Mouse (Mus musculus) heart, embryonic 15.5 days (tissue): Measurements from ENCODE around the gene Mastl. TPM values are rescaled to one million over a fixed set of nuclear protein-coding genes. Genes with fewer than 3 reads are reported as not detected.

ENCODE experiments used
- ATAC-seq: fragments of 200-750 bp; cut with Nextera tagmentation; replicated peaks from 2 replicates; pipeline ENCODE4 v1.8.0; 2017; ENCODE audit warnings: low read depth, moderate TSS enrichment; ENCODE audit not compliant: insufficient number of reproducible peaks, insufficient read depth, low FRiP score
- H3K27ac ChIP-seq: fragments of 300-500 bp; sonication (generic); 2 replicates; pipeline ENCODE4 v1.5.1; 2015; ENCODE audit warnings: mild to moderate bottlenecking, inconsistent platforms
- H3K27me3 ChIP-seq: fragments of 300-500 bp; sonication (generic); 2 replicates; pipeline ENCODE4 v1.6.1; 2015; ENCODE audit warnings: inconsistent platforms
- H3K36me3 ChIP-seq: fragments of 300-500 bp; sonication (generic); 2 replicates; pipeline ENCODE4 v1.6.1; 2015; ENCODE audit warnings: mild to moderate bottlenecking, inconsistent platforms
- H3K4me1 ChIP-seq: fragments of 300-500 bp; sonication (generic); replicated peaks from 2 replicates; pipeline ENCODE4 v1.6.1; 2015; ENCODE audit warnings: inconsistent platforms
- H3K4me2 ChIP-seq: fragments of 300-500 bp; sonication (generic); 2 replicates; pipeline ENCODE4 v1.6.1; 2015; ENCODE audit warnings: inconsistent platforms, mild to moderate bottlenecking, moderate library complexity
- H3K4me3 ChIP-seq: fragments of 300-500 bp; sonication (generic); 2 replicates; pipeline ENCODE4 v1.5.1; 2015; ENCODE audit warnings: mild to moderate bottlenecking, inconsistent platforms
- H3K9ac ChIP-seq: fragments of 300-500 bp; sonication (generic); 2 replicates; pipeline ENCODE4 v1.6.1; 2015; ENCODE audit warnings: mild to moderate bottlenecking, inconsistent platforms
- H3K9me3 ChIP-seq: fragments of 300-500 bp; sonication (generic); replicated peaks from 2 replicates; pipeline ENCODE4 v1.6.1; 2016; ENCODE audit warnings: inconsistent platforms
- WGBS: fragments of 180-500 bp; shearing (Covaris S2); methylation state at CpG from one replicate; pipeline ENCODE4 v1.1.7; 2015; ENCODE audit warnings: mixed read lengths; 5-methylcytosine and 5-hydroxymethylcytosine counted together
- polyA plus RNA-seq: library from polyadenylated mRNA; unstranded; fragments of >200 nt; fragmentation: Nextera tagmentation; extraction: Ambion mirVana; gene quantifications from 2 replicates; pipeline ENCODE4 v1.2.1, GENCODE M21; 2015

The Mastl gene
- 6.6 and 7.9 TPM in 2 replicates for polyA plus RNA-seq

GRCm38 (mm10) chr2:23155777-23156607, at the start of gene Mastl, which contains the start of gene Yme1l1:
TSS of gene Mastl (minus strand) at chr2:23156024.
TSS of gene Yme1l1 (plus strand) at chr2:23156369.
- peak; percentile 99 for ATAC-seq
- Histone ChIP-seq H3K9me3 (no peaks in the 10 kb centered on the region), H3K27ac (peak within 1 kb of the TSS; percentile 100), H3K4me1 (peaks cover 29% of the 10 kb centered on the region), H3K4me2 (peak within 1 kb of the TSS; percentile 86), H3K4me3 (peak within 1 kb of the TSS; percentile 66), H3K27me3 (no peaks in the 10 kb centered on the region), H3K36me3 (no peaks in the 10 kb centered on the region), H3K9ac (peak within 1 kb of the TSS; percentile 64)
- under 1% methylated on average over 61 of the region's 61 CpGs for WGBS

- WGBS: 52% methylated on average over 15 of the region's 15 CpGs
- peaks cover 13% of the 10 kb centered on the region for H3K36me3 ChIP-seq
- ATAC-seq: no peak
Measured at GRCm38 (mm10) chr2:23202900-23203670, 47.3 kb upstream of the Mastl start.

GRCm38 (mm10) chr2:23201034-23201433, 45.2 kb upstream of the Mastl start:
- Histone ChIP-seq H3K9me3 (no peaks in the 10 kb centered on the region), H3K9ac (no peak overlapping the region), H3K36me3 (peaks cover 22% of the 10 kb centered on the region), H3K4me1 (0 out of 2 replicates have a peak, but pooled peaks cover 2% of the 10 kb centered on the region), H3K4me2 (no peak overlapping the region), H3K27me3 (no peaks in the 10 kb centered on the region), H3K4me3 (no peak overlapping the region), H3K27ac (no peak overlapping the region)
- no peak for ATAC-seq
- 44% methylated on average over 1 of the region's 1 CpGs for WGBS

More at GRCm38 (mm10) chr2:23202900-23203670, 47.3 kb upstream of the Mastl start:
- H3K27ac ChIP-seq: no peak overlapping the region
- H3K27me3 ChIP-seq: no peaks in the 10 kb centered on the region
- H3K9ac ChIP-seq: no peak overlapping the region
- 0 out of 2 replicates have a peak, but pooled peaks cover 2% of the 10 kb centered on the region for H3K4me1 ChIP-seq
- H3K9me3 ChIP-seq: no peaks in the 10 kb centered on the region
- no peak overlapping the region for H3K4me3 ChIP-seq
- no peak overlapping the region for H3K4me2 ChIP-seq

- no peak overlapping the region for H3K4me2 ChIP-seq
- WGBS: 88% methylated on average over 1 of the region's 1 CpGs
- H3K9me3 ChIP-seq: no peaks in the 10 kb centered on the region
- H3K27me3 ChIP-seq: no peaks in the 10 kb centered on the region
- no peak overlapping the region for H3K4me3 ChIP-seq
- peaks cover 63% of the 10 kb centered on the region for H3K36me3 ChIP-seq
- no peak overlapping the region for H3K27ac ChIP-seq
- H3K9ac ChIP-seq: no peak overlapping the region
- H3K4me1 ChIP-seq: no peaks in the 10 kb centered on the region
- no peak for ATAC-seq
Measured at GRCm38 (mm10) chr2:23194366-23194765, 38.5 kb upstream of the Mastl start.

GRCm38 (mm10) chr2:23172305-23172704, 16.5 kb upstream of the Mastl start:
- ATAC-seq: no peak
- Histone ChIP-seq H3K4me3 (no peak overlapping the region), H3K9ac (no peak overlapping the region), H3K27me3 (no peaks in the 10 kb centered on the region), H3K27ac (no peak overlapping the region), H3K4me2 (no peak overlapping the region), H3K4me1 (no peaks in the 10 kb centered on the region), H3K9me3 (no peaks in the 10 kb centered on the region), H3K36me3 (peaks cover 72% of the 10 kb centered on the region)
- WGBS: 59% methylated on average over 3 of the region's 3 CpGs

- no peaks in the 10 kb centered on the region for H3K27me3 ChIP-seq
- H3K36me3 ChIP-seq: peaks cover 3% of the 10 kb centered on the region; the same call in 1 of the 2 replicates
- peak overlapping the region; percentile 64 for H3K9ac ChIP-seq
- ATAC-seq: no peak
- H3K4me1 ChIP-seq: peaks cover 29% of the 10 kb centered on the region
- peak overlapping the region; percentile 66 for H3K4me3 ChIP-seq
- WGBS: under 1% methylated on average over 17 of the region's 17 CpGs
- peak overlapping the region; percentile 86 for H3K4me2 ChIP-seq
- H3K9me3 ChIP-seq: no peaks in the 10 kb centered on the region
- H3K27ac ChIP-seq: peak overlapping the region; percentile 100
Measured at GRCm38 (mm10) chr2:23156608-23157081, 821 bp upstream of the Mastl start.

- 2% methylated on average over 5 of the region's 5 CpGs for WGBS
- Histone ChIP-seq H3K4me1 (peaks cover 29% of the 10 kb centered on the region), H3K27me3 (no peaks in the 10 kb centered on the region), H3K4me2 (peak overlapping the region; percentile 86), H3K9me3 (no peaks in the 10 kb centered on the region), H3K27ac (peak overlapping the region; percentile 100), H3K36me3 (no peaks in the 10 kb centered on the region), H3K4me3 (peak overlapping the region; percentile 66), H3K9ac (peak overlapping the region; percentile 52)
- no peak for ATAC-seq
Measured at GRCm38 (mm10) chr2:23155199-23155621, 614 bp downstream of the Mastl start.

GRCm38 (mm10) chr2:23119573-23119972, 36.3 kb downstream of the Mastl start:
- H3K27ac ChIP-seq: no peak overlapping the region
- H3K9me3 ChIP-seq: no peaks in the 10 kb centered on the region
- H3K4me2 ChIP-seq: no peak overlapping the region
- H3K27me3 ChIP-seq: no peaks in the 10 kb centered on the region
- no peak overlapping the region for H3K9ac ChIP-seq
- no peak overlapping the region for H3K4me3 ChIP-seq
- no peak for ATAC-seq
- H3K36me3 ChIP-seq: peaks cover 19% of the 10 kb centered on the region
- no peaks in the 10 kb centered on the region for H3K4me1 ChIP-seq

- Histone ChIP-seq H3K4me3 (no peak overlapping the region), H3K9me3 (no peaks in the 10 kb centered on the region), H3K4me1 (no peaks in the 10 kb centered on the region), H3K36me3 (peaks cover 12% of the 10 kb centered on the region; the same call in 1 of the 2 replicates), H3K27ac (no peak overlapping the region), H3K27me3 (no peaks in the 10 kb centered on the region), H3K9ac (no peak overlapping the region), H3K4me2 (no peak overlapping the region)
- ATAC-seq: no peak
Measured at GRCm38 (mm10) chr2:23102266-23102665, 53.6 kb downstream of the Mastl start.

- ATAC-seq: no peak
- no peaks in the 10 kb centered on the region for H3K27me3 ChIP-seq
- H3K27ac ChIP-seq: no peak overlapping the region
- H3K4me2 ChIP-seq: no peak overlapping the region
- H3K4me1 ChIP-seq: no peaks in the 10 kb centered on the region
- H3K4me3 ChIP-seq: no peak overlapping the region
- no peak overlapping the region for H3K9ac ChIP-seq
- H3K36me3 ChIP-seq: peaks cover 28% of the 10 kb centered on the region
- H3K9me3 ChIP-seq: no peaks in the 10 kb centered on the region
Measured at GRCm38 (mm10) chr2:23097028-23097427, 58.8 kb downstream of the Mastl start.

- Histone ChIP-seq H3K27ac (no peak overlapping the region), H3K9me3 (no peaks in the 10 kb centered on the region), H3K9ac (no peak overlapping the region), H3K4me3 (no peak overlapping the region), H3K4me2 (no peak overlapping the region), H3K36me3 (peaks cover 51% of the 10 kb centered on the region), H3K27me3 (no peaks in the 10 kb centered on the region), H3K4me1 (no peaks in the 10 kb centered on the region)
- no peak for ATAC-seq
- 51% methylated on average over 5 of the region's 5 CpGs for WGBS
Measured at GRCm38 (mm10) chr2:23092216-23092615, 63.6 kb downstream of the Mastl start.
